Mouse (Mus musculus): ENCODE data around the gene Robo2. TPM values are rescaled to one million over a fixed set of nuclear protein-coding genes. Genes with fewer than 3 reads are reported as not detected.

The Robo2 gene
- total and polyA plus RNA-seq, 2 experiments from 2014 or later: 50.0 to 101 TPM

DNA sequence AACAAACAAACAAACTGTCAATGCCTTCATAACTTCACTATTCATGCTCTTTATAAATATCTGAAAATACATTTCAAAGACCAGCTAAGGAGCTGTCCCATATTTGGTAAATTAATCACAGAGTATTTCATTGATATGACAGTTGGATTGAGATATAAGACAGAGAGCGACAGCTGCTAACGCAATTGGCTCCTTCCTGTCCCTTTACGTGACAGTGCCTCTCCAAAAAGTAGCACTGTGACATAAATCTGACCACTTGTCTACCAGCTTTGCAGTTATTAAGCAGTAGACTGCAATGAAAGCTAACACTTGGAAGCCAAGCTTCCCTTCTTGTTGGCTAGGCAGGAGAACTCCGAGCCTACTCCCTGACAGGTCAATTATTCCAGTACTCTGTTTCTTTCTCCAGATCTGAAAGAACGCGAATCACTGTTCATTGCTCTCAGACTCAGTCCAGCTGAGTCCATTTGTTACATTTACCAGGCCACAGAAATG lies 452.1 kb downstream of the Robo2 start:
- Histone ChIP-seq H3K9me3 (ENCODE audit: low read length) (no peaks in the 10 kb centered on the region), H3K9ac (replicated peaks; ENCODE audit: low read length) (no peak overlapping the region), H3K4me3 (ENCODE audit: low read length) (no peak overlapping the region), H3K4me1 (ENCODE audit: insufficient read depth, low read length) (no peaks in the 10 kb centered on the region), H3K4me2 (ENCODE audit: low read depth, low read length) (no peak overlapping the region), H3K36me3 (ENCODE audit: insufficient read depth, low read length) (no peaks in the 10 kb centered on the region), H3K27me3 (ENCODE audit: insufficient read depth, low read length) (no peaks in the 10 kb centered on the region), H3K27ac (no peak overlapping the region)
- 60% methylated on average over 6 of the region's 6 CpGs for WGBS
- ATAC-seq: no peak
- no peak for TF ChIP-seq CTCF (IDR thresholded peaks at IDR 0.05; ENCODE audit: low read depth)
- DNase-seq (ENCODE audit: low spot score): no peak

DNA sequence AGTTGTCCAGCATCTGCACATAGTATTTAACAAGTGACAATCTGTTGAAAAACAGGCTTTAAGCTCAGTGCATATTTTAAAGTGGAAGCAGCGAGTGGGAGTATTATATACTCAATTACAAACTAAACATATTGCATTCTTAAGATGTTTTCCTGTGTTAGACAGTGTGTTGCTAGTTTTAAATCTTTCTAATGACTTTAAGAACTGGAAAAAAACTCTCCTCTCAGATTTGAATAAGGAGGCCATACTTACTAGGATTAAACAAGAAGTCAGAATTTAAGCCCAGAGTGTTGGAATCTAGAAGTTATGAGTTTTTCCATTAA lies 453.1 kb downstream of the Robo2 start:
- no peaks in the 10 kb centered on the region for H3K4me1 ChIP-seq (ENCODE audit: insufficient read depth, low read length)
- 83% methylated on average over 1 of the region's 1 CpGs for WGBS
- no peak overlapping the region for H3K4me3 ChIP-seq (ENCODE audit: low read length)
- H3K9ac ChIP-seq (replicated peaks; ENCODE audit: low read length): no peak overlapping the region
- no peak overlapping the region for H3K4me2 ChIP-seq (ENCODE audit: low read depth, low read length)
- no peaks in the 10 kb centered on the region for H3K36me3 ChIP-seq (ENCODE audit: insufficient read depth, low read length)
- DNase-seq (ENCODE audit: low spot score) (no peak), ATAC-seq (no peak)
- TF ChIP-seq CTCF (IDR thresholded peaks at IDR 0.05; ENCODE audit: low read depth): no peak
- no peaks in the 10 kb centered on the region for H3K9me3 ChIP-seq (ENCODE audit: low read length)
- no peaks in the 10 kb centered on the region for H3K27me3 ChIP-seq (ENCODE audit: insufficient read depth, low read length)
- H3K27ac ChIP-seq: no peak overlapping the region

DNA sequence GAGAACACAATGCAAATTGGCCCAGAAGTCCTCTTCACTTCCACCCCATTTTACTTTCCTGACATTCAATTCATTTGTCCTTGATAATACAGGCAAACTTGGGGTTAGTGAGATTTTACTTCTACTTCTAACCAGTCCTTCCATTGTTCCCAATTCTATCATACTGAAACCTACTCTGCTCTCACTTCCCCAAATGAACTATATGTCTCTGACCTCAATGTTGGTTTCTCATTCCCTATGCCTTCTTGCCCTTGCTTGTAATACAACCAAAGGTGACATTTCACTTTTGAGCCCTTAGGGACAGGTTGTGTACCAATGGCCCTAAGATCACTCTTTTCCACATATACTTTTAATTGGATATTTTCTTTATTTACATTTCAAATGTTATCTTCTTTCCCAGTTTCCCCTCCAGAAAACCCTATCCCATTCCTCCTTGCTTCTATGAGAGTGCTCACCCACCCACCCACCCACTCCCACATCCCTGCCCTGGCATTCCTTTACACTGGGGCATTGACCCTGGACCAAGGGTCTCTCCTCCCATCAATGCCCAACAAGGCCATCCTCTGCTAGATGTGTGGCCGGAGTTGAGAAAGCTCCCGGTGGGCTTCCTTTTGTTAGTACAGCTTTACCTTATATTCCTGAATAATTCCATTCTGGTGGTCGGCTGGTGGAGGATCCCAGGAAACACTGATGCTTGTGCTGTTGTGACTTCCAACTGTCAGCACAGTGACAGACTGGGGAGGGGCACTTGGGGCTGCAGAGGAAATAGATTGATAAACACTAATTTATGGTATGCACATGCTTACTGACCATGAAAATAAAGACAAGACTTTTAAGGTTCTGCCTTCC lies 453.7 kb downstream of the Robo2 start:
- TF ChIP-seq CTCF (IDR thresholded peaks at IDR 0.05; ENCODE audit: low read depth): no peak
- ATAC-seq (no peak), DNase-seq (ENCODE audit: low spot score) (no peak)
- Histone ChIP-seq H3K4me1 (ENCODE audit: insufficient read depth, low read length) (no peaks in the 10 kb centered on the region), H3K27ac (no peak overlapping the region), H3K9ac (replicated peaks; ENCODE audit: low read length) (no peak overlapping the region), H3K36me3 (ENCODE audit: insufficient read depth, low read length) (no peaks in the 10 kb centered on the region), H3K27me3 (ENCODE audit: insufficient read depth, low read length) (no peaks in the 10 kb centered on the region), H3K4me3 (ENCODE audit: low read length) (no peak overlapping the region), H3K9me3 (ENCODE audit: low read length) (no peaks in the 10 kb centered on the region), H3K4me2 (ENCODE audit: low read depth, low read length) (no peak overlapping the region)
- WGBS: 41% methylated on average over 3 of the region's 3 CpGs

DNA sequence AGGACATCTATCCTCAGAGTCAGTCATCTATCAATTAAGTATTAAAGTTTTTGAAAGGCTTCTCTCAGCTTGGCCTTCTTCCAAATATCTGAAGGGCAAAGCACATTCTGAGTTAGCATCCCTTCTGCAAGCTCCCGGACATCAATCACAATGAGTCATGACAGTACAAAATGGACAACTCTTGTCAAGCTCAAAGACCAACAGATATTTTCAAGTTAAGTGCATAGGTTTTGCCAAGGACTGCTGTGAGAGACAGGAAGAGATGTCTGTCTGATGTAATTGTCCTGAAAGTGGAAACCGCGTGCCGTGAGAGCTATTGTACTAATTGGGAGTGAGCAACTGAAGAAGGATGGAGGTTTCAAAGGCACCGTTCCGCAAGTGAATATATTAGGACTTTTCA lies 465.5 kb downstream of the Robo2 start:
- DNase-seq (ENCODE audit: low spot score) (peak; percentile 17), ATAC-seq (no peak)
- 64% methylated on average over 6 of the region's 6 CpGs for WGBS
- Histone ChIP-seq H3K4me3 (ENCODE audit: low read length) (no peak overlapping the region), H3K27ac (no peak overlapping the region), H3K9me3 (ENCODE audit: low read length) (no peaks in the 10 kb centered on the region), H3K36me3 (ENCODE audit: insufficient read depth, low read length) (no peaks in the 10 kb centered on the region), H3K27me3 (ENCODE audit: insufficient read depth, low read length) (no peaks in the 10 kb centered on the region), H3K4me2 (ENCODE audit: low read depth, low read length) (no peak overlapping the region), H3K4me1 (ENCODE audit: insufficient read depth, low read length) (no peaks in the 10 kb centered on the region), H3K9ac (replicated peaks; ENCODE audit: low read length) (no peak overlapping the region)
- no peak for TF ChIP-seq CTCF (IDR thresholded peaks at IDR 0.05; ENCODE audit: low read depth)

DNA sequence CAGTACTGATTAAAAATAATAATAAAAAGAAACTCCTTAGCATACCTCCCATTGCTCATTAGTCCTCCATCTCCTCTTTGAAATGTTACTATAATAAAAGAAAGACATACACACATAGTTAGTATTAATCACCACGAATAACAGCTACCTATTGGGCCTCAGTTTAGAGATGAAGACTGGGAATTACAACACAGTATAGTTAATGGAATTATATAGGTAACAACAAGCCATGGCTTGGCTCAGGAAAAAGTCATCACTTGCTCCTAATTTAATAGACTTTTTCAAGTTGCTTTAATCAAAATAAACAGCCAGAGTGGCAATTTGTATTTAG lies 471.4 kb downstream of the Robo2 start:
- no peak overlapping the region for H3K4me2 ChIP-seq (ENCODE audit: low read depth, low read length)
- no peak for ATAC-seq
- H3K27me3 ChIP-seq (ENCODE audit: insufficient read depth, low read length): no peaks in the 10 kb centered on the region
- no peak overlapping the region for H3K27ac ChIP-seq
- TF ChIP-seq CTCF (IDR thresholded peaks at IDR 0.05; ENCODE audit: low read depth): no peak
- H3K4me3 ChIP-seq (ENCODE audit: low read length): no peak overlapping the region
- 70% methylated on average over 1 of the region's 1 CpGs for WGBS
- no peaks in the 10 kb centered on the region for H3K9me3 ChIP-seq (ENCODE audit: low read length)
- no peak overlapping the region for H3K9ac ChIP-seq (replicated peaks; ENCODE audit: low read length)
- no peaks in the 10 kb centered on the region for H3K4me1 ChIP-seq (ENCODE audit: insufficient read depth, low read length)
- DNase-seq (ENCODE audit: low spot score): no peak
- H3K36me3 ChIP-seq (ENCODE audit: insufficient read depth, low read length): no peaks in the 10 kb centered on the region

DNA sequence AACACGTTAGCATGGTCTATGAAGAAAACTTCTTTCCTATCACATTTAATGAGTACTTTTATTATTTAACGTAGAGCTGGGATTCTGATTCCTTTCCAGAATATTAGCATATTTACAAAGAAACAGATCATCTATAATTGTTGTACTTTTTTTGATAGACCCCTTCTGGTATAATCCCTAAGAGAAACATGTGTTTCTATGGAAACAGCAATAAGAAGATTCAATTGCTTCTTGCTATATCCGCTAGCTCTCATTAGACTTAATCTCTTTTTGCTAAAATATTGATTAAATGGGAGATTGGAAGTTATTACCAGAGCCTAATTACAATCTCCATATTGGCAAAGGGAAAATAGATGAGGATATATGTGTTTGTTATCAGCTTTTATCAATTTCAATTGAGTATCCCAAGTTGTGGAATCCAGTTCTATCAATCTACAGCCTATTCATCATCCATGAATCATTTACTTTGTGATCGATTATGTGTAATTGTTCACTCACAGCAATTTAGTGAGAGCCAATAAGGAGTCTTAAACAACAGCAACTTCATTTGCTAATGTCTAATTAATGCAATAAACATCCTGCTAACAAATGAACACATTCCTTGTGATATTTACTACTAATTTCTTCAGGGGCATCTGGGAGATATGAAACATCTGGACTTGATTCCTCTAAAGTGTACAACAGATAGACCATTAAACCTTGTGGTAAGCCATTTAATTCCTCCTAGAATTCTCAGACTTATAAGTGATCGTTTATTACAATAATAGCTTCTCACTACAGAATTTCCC lies 472.0 kb downstream of the Robo2 start:
- H3K27me3 ChIP-seq (ENCODE audit: insufficient read depth, low read length): no peaks in the 10 kb centered on the region
- no peak overlapping the region for H3K4me3 ChIP-seq (ENCODE audit: low read length)
- no peak overlapping the region for H3K4me2 ChIP-seq (ENCODE audit: low read depth, low read length)
- H3K9me3 ChIP-seq (ENCODE audit: low read length): no peaks in the 10 kb centered on the region
- 76% methylated on average over 5 of the region's 5 CpGs for WGBS
- H3K36me3 ChIP-seq (ENCODE audit: insufficient read depth, low read length): no peaks in the 10 kb centered on the region
- ATAC-seq (no peak), DNase-seq (ENCODE audit: low spot score) (no peak)
- TF ChIP-seq CTCF (IDR thresholded peaks at IDR 0.05; ENCODE audit: low read depth): no peak
- H3K27ac ChIP-seq: no peak overlapping the region
- no peak overlapping the region for H3K9ac ChIP-seq (replicated peaks; ENCODE audit: low read length)
- H3K4me1 ChIP-seq (ENCODE audit: insufficient read depth, low read length): no peaks in the 10 kb centered on the region

DNA sequence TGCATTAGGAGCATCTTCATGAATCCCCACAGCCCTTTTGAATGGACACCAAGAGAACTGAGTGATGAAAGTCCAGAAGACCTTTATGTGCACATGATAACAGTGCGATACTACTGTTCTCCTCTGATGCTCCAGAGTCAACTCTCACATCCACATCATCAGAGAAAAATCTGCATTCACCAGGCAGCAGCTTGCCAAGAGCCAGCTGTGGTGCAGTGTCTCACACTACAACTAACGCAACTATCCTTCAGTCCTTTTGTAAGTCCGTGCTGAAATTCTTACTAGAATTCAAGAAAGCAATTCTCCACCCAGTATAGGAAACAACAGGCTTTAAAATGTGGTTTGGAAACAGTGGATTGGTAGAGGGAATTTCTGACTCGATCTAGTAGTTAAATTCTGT lies 481.3 kb downstream of the Robo2 start:
- Histone ChIP-seq H3K4me1 (ENCODE audit: insufficient read depth, low read length) (no peaks in the 10 kb centered on the region), H3K4me3 (ENCODE audit: low read length) (no peak overlapping the region), H3K27me3 (ENCODE audit: insufficient read depth, low read length) (no peaks in the 10 kb centered on the region), H3K4me2 (ENCODE audit: low read depth, low read length) (no peak overlapping the region), H3K27ac (no peak overlapping the region), H3K36me3 (ENCODE audit: insufficient read depth, low read length) (no peaks in the 10 kb centered on the region; the same call in 1 of the 2 replicates), H3K9me3 (ENCODE audit: low read length) (no peaks in the 10 kb centered on the region), H3K9ac (replicated peaks; ENCODE audit: low read length) (no peak overlapping the region)
- DNase-seq (ENCODE audit: low spot score): no peak
- ATAC-seq: no peak
- 87% methylated on average over 4 of the region's 4 CpGs for WGBS
- TF ChIP-seq CTCF (IDR thresholded peaks at IDR 0.05; ENCODE audit: low read depth): no peak
